Mouse (Mus musculus) CD4-positive helper T cell, adult 2 months (primary cell): Measurements from ENCODE around the gene Acsf2.
"Not testable (repeated sequence)": the region's sequence is repeated elsewhere in the genome, so short reads cannot be mapped to it uniquely, and the experiment has no call there.

Experiments
- DNase-seq: peaks from one replicate; pipeline ENCODE4 v3.0.0-alpha.2; 2012; ENCODE audit warnings: low read depth, missing footprints, low spot score

The Acsf2 gene

GRCm38 (mm10) chr11:94601321-94602281 is at the start of gene Acsf2:
Gene Acsf2, minus strand, starts transcription at chr11:94601871.
- DNase-seq = peak; percentile 79

GRCm38 (mm10) chr11:94651241-94651640 is 49.6 kb upstream of the Acsf2 start:
- DNase-seq = not testable (repeated sequence)

- DNase-seq = no peak
Observed at GRCm38 (mm10) chr11:94646457-94646856, 44.8 kb upstream of the Acsf2 start.

- DNase-seq = no peak
Observed at GRCm38 (mm10) chr11:94644461-94645219, 43.0 kb upstream of the Acsf2 start.

GRCm38 (mm10) chr11:94634431-94634830 is 32.8 kb upstream of the Acsf2 start:
- DNase-seq = no peak

- no peak for DNase-seq
Observed at GRCm38 (mm10) chr11:94632988-94633387, 31.3 kb upstream of the Acsf2 start.

GRCm38 (mm10) chr11:94631969-94632368 is 30.3 kb upstream of the Acsf2 start:
- no peak for DNase-seq

GRCm38 (mm10) chr11:94630199-94631011 is 28.7 kb upstream of the Acsf2 start:
- peak; percentile 45 for DNase-seq

- no peak for DNase-seq
Observed at GRCm38 (mm10) chr11:94629884-94630198, 28.2 kb upstream of the Acsf2 start.

- peak; percentile 93 for DNase-seq
Observed at GRCm38 (mm10) chr11:94629199-94629883, 27.7 kb upstream of the Acsf2 start, which contains the start of gene Lrrc59. Gene Lrrc59, plus strand, starts transcription at chr11:94629767.

- no peak for DNase-seq
Observed at GRCm38 (mm10) chr11:94622162-94622561, 20.5 kb upstream of the Acsf2 start.

- DNase-seq = peak; percentile 19
Observed at GRCm38 (mm10) chr11:94621458-94621852, 19.8 kb upstream of the Acsf2 start.

GRCm38 (mm10) chr11:94620766-94621457 is 19.2 kb upstream of the Acsf2 start:
- no peak for DNase-seq

GRCm38 (mm10) chr11:94617646-94618045 is 16.0 kb upstream of the Acsf2 start:
- no peak for DNase-seq

GRCm38 (mm10) chr11:94615494-94615893 is 13.8 kb upstream of the Acsf2 start:
- DNase-seq = no peak

GRCm38 (mm10) chr11:94614603-94615002 is 12.9 kb upstream of the Acsf2 start:
- no peak for DNase-seq

- no peak for DNase-seq
Observed at GRCm38 (mm10) chr11:94610744-94611740, 9.4 kb upstream of the Acsf2 start.

GRCm38 (mm10) chr11:94602356-94602955 is 785 bp upstream of the Acsf2 start:
- no peak for DNase-seq

- no peak for DNase-seq
Observed at GRCm38 (mm10) chr11:94600447-94600846, 1.2 kb downstream of the Acsf2 start.
